Mouse (Mus musculus): ENCODE results near the gene Dnaic1.

The Dnaic1 gene

GRCm38 (mm10) chr4:41635906-41636305 is 66.3 kb downstream of the Dnaic1 start:
- no peak for DNase-seq (ENCODE audit: low spot score in 2 of 2)

- DNase-seq (ENCODE audit: low spot score in 2 of 2): no peak
Observed at GRCm38 (mm10) chr4:41636366-41636765, 66.8 kb downstream of the Dnaic1 start.

DNA sequence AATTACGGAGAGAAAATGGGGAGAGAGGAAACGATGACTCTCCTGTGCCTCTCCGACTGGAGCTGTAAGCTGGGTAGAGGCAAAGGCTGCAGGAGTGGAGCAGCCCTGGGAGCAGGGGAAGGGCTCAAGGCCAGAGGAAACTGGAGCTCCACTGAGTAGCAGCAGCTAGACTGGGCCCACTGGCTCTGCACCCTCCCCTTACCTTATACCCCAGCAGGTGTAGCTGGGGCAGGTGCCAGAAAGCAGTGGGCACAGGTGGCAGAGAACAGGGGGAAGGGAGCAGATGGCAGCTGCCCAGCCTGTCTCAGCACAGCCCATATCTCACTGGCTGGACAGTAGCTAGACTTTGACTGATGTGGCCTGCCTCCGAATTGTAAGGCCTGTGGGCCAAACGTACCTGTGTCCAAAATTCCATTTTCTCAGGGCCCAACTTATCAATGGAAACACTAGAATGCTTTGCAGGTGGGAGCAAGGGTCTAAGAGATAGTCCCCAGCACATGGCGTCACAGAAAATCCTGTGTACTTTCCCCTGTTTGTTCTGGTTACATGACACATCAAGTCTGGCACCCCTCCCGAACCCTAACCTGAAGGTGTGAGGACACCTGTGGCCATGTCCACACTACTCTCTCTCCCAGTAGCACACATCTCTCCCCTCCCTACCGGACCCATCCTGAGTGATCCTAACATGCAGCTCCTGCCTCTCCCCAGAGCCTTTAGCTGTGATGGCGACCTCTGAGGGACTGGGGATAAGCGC is 67.5 kb downstream of the Dnaic1 start:
- no peak for DNase-seq (ENCODE audit: low spot score in 2 of 2)

DNA sequence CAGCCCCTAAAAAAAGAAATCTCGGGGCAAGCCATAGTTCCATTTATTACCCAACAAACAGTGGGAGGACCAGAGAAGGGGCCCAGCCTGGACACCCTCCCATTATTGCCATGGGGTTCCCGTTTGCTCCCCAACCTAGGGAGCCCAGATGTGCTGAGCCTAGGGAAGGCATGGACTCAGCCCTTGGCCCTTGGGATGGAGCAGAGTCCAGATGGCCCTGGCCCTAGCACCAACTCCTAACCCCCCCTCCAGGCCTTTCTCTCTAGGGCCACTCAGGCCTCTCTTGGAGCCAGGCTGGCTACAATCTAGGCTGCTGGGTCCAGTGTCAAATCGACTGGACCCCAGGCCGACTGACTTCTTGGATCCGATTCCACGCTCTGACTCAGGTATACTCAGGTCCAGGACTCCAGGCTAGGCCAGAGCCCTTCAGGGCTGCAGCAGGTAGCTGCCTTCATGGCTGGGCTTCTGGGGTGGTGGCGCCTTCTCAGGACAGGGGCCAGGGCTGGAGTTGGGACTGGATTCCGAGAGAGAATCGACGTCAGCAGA is 68.7 kb downstream of the Dnaic1 start:
- DNase-seq (ENCODE audit: low spot score in 2 of 2): no peak

- no peak for DNase-seq (ENCODE audit: low spot score in 2 of 2)
Observed at GRCm38 (mm10) chr4:41638828-41639213, 69.2 kb downstream of the Dnaic1 start.

GRCm38 (mm10) chr4:41639214-41639841 is 69.8 kb downstream of the Dnaic1 start:
- DNase-seq (ENCODE audit: low spot score in 2 of 2): no peak

DNA sequence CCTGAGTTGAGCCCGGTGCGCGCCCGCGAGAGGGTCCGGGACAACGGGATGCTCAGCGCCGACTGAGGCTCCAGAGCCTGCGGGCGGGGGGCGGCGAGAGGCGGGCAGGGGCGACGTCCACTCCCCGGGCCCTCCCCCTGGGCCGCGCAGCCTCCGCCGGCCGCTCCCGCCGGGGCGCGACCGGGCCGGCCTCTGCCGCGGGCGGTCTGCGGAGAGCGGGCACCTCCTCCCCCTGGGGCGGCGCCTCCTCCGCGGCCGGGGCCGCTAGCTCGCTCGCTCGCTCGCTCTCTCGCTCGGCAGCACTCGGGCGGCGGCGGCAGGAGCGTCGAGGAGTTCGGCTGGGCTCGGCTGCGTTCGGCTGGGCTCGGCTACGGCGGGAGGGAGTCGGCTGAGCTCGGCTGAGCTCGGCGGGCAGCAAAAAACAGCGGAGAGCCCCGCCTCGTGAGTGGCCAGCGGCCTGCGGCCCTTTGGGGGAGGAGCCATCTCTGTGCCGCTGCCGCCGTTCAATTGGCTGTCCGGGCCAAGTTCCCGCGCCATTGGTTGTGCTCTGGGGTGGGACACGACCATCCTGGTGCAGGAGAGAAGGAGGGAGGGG is 70.4 kb downstream of the Dnaic1 start, which contains the start of gene Enho:
TSS of gene Enho (minus strand) at position 412 of the 595 bp plus-strand sequence.
- peak; percentile 81 to 88 for DNase-seq (ENCODE audit: low spot score in 2 of 2)

GRCm38 (mm10) chr4:41641199-41641822 is 71.7 kb downstream of the Dnaic1 start:
- no peak for DNase-seq (ENCODE audit: low spot score in 2 of 2)

DNA sequence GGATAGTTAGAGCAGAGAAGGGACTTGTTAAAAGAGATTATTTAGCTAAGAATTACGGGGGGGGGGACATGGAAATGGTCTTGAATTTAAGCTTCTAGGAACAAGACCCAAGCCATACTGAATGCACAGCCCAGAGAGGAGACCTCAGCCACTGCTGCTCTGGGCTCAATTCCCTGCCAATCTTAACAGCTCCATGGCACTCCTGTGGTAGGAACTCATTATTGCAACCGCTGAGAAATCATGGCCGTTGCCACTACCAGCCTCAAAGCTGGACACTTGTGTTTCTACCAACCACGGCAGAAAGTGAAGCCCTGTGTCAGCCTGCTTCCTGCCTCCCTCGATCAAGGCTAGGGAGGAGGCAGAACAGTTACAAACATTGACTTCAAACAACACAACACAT is 75.9 kb downstream of the Dnaic1 start:
- DNase-seq (ENCODE audit: low spot score in 2 of 2): no peak

DNA sequence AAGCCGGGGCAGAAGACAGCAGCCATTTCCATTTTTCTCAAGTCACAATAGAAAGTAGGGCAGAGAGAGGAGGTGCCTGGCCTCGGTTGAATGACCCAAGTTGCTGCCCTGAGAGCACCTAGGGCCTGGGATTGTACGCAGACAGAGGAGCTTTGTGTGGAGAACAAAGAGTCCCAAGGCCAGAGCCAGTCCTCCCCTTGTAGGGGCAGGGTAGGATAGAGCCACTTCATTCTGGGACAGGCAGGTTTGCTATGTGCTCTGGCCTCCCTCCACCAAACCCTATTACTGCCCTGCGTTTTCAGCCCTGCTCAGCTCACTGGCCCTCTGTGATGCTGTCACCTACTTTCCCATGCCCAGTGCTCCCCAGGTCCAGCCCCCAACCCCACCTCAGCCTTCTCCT is 78.6 kb downstream of the Dnaic1 start:
- no peak for DNase-seq (ENCODE audit: low spot score in 2 of 2)

GRCm38 (mm10) chr4:41648627-41649026 is 79.1 kb downstream of the Dnaic1 start:
- no peak for DNase-seq (ENCODE audit: low spot score in 2 of 2)

DNA sequence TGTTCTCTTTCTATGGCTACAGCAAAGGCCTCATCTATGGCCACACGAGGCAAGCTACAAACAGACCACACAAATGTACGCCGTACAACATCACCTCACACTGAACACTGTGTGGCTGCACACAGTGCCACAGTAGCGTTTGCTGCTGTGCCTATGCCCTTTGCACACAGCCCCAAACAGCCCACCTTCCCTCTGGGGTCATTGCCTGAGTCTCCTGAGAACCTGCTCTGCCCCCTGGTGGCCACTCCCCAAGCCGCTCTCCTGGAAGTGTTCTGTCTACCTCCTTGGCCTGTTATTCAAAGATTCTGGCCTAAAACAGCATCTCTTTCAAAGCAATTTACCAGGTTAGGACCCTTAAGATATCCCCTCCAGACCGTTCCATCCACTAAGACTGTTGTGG is 83.7 kb downstream of the Dnaic1 start:
- DNase-seq (ENCODE audit: low spot score in 2 of 2): peak in 1 of 2 experiments; percentile 45

GRCm38 (mm10) chr4:41653730-41654129 is 84.2 kb downstream of the Dnaic1 start:
- no peak for DNase-seq (ENCODE audit: low spot score in 2 of 2)

- peak in 1 of 2 experiments; percentile 14 for DNase-seq (ENCODE audit: low spot score in 2 of 2)
Observed at GRCm38 (mm10) chr4:41654217-41654616, 84.6 kb downstream of the Dnaic1 start.

- no peak for DNase-seq (ENCODE audit: low spot score in 2 of 2)
Observed at GRCm38 (mm10) chr4:41655525-41655924, 86.0 kb downstream of the Dnaic1 start.

GRCm38 (mm10) chr4:41658566-41659384 is 89.2 kb downstream of the Dnaic1 start:
- DNase-seq (ENCODE audit: low spot score in 2 of 2): no peak

DNA sequence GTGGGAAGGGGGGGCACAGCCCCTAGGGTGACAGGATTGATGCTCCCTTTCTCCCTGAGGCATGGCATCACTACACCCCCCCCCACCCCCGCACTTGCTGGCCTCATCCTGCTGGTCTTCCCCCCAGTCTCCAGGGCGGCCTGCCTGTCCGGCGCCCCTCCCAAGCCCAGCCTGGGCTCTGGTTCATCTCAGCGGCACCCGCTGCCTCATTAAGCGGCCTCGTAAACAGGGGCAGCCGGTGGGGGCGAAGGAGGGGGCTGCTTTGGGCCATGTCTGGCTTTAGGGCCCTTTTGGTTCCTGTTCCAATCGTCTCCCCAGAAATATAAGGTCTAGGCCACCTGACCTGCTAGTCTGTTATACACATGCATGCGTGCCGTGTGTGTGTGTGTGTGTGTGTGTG is 90.0 kb downstream of the Dnaic1 start:
- DNase-seq (ENCODE audit: low spot score in 2 of 2): no peak

- no peak for DNase-seq (ENCODE audit: low spot score in 2 of 2)
Observed at GRCm38 (mm10) chr4:41660851-41661430, 91.4 kb downstream of the Dnaic1 start.

DNA sequence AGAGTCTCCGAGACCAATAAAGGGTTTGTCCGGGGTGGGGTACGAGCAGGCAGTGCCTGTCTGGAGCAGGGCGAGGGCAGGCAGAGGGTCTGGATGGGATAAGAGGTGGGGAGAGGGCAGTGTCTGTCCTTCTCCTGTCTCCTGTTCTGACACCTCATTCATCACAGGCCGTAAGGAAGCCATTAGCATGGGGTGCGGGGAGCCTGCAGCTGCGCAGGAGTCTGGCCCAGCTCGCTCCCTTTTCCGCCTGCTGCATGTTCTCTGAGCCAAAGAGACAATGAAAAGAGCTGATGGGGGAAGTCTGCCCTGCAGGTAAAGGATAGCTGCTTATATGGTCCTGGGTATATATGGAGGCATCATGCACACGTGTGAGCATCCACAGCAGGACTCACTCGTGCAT is 93.1 kb downstream of the Dnaic1 start:
- DNase-seq (ENCODE audit: low spot score in 2 of 2): no peak

DNA sequence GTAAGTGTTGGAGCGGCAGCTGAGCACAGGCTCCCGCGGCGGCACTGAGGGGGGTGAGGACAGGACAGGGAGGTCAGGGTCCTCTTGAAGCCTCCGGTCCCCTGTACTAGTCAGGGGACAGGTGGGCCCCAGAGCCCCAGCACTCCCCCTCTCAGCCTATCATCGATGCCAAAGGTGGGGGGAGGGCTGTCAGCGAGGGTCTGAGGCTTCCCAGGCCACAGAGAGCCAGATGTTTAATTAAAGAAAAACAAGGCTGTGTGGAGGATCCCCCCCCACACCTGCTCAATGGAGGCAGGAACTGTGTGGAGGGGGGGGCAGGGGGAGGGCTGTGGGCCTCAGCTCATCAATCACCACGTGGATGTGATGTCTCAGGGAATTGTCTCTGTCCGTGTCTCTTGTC is 94.0 kb downstream of the Dnaic1 start:
- no peak for DNase-seq (ENCODE audit: low spot score in 2 of 2)

DNA sequence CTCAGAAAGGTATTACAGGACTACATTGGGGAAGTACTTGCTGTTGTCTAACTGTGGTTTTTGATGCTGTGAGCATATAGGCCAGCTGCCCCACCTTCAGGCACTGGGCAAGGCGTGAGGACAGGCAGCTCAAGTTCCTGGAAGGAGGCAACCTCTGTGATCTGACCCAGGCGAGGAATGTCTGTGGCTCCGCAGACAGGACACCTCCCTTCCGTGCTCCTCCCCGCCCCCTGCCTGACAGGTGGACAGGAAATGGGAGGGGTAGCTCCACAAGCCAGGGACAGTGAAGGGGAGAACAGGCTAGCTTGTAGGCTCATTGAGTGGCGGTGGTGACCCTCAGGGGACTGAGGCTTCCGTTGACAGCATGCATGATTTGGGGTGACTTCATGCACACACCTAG is 95.0 kb downstream of the Dnaic1 start:
- no peak for DNase-seq (ENCODE audit: low spot score in 2 of 2)

Data from spleen, postnatal 14 days (tissue).